Mouse (Mus musculus): ENCODE data around the gene Rgcc.
A peak's percentile ranks its signal among the peaks of the same experiment; 100 is the strongest.

Rgcc gene

DNA sequence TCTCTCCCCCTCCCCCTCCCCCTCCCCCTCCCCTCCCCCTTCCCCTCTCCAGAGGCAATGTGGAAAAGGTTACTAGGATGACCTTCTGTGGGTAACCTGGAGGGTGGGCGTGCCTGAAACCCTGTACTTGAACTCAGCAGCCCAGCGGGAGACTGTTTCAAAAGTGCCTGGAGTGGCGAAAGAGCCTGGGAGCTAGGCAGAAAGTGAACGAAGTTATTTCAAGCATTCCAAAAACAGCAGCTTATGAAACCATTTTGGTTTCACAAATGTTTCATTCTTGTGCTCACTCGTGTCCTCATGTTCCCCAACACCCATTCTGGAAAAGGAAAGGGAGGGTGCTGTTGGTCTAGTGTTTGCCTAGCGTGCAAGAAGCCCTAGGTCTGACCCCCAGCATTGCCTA, 1.6 kb downstream of the Rgcc start:
- no peak for DNase-seq

DNA sequence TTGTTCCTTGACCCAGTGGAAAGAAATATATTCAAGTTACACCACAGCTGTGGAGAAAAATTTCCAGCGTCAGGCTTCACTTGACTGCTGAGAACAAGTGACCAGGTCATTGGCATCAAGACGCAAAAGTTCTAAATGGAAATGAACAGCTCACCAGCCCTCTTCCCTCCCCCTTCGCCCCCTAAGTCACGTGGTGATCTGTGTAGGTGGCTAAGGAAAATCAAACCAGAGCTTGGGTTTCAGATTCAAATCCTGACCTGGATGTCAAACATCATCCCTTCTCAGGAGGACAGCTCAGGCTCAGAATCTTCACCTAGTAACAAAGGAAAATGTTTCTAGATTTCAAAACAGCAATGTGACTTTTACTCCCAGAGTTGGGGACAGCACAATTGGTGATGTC, 2.2 kb downstream of the Rgcc start:
- DNase-seq, result no peak

DNA sequence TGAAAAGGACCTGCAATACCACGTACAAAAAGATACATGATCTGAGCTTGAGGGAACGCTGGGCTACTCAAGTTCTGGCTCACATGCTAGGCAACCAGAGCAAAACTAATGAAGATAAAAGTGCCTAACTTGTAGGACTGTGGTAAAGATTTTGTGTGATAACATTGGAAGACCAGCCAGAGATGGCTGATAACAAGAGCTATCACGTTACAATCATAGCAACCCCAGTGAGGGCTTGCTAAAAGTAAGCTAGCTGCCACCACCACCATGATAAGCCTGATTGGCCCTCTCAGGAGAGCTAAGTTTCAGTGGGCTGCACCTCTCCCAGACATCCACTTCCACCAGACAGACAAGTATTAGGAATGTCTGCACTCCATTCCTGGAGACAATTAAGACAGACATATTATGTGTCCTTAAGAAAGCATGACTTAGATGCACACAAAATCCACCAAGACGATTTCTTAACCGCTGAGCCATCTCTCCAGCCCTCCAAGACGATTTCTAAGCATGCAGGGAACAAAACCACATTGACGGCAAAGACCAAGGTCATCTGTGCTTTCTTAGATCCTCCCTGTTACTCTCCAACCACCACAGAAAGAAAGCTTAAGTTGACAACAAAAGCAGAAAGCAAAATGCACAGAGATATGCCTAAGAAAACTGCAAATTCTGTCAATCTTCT, 3.0 kb downstream of the Rgcc start:
- no peak for DNase-seq

DNA sequence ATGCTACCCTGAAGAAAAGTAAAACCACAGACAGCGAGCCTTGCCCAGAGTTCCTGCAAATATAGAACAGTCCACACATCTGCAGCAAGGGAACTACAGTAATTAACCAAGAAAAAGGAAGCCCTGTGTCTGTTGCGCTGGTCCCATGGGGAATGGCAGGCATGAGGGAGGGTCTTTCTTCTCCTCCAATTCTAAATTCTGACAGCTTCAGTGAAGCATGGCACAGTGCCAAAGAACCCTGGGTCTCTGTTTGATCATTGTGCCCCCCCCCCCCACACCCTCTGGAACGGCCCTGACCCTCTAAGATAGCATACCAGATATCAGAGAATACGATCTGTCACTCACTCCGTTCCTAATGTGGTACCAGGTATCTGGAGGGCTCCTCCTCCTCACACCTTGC, 4.6 kb downstream of the Rgcc start:
- peak; percentile 58 for DNase-seq

DNA sequence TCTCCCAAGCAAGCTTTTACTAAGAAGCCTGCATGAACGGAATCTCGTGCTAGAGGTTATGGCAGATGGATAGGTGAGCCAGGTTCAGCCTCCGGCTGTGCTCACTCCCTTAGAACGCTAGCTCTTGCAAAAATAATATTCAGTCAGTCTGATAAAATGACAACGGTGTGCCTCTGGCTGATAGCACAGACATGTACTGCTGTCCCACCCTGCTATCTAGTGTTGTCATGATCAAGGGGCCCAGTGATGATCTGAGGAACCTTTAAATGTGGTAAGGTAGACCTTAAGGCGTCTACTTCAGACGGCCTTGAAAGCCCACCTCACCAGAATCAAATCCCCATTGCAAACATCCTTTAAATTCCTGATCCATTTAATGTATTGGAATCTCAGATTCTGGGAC, 5.2 kb downstream of the Rgcc start:
- no peak for DNase-seq

DNA sequence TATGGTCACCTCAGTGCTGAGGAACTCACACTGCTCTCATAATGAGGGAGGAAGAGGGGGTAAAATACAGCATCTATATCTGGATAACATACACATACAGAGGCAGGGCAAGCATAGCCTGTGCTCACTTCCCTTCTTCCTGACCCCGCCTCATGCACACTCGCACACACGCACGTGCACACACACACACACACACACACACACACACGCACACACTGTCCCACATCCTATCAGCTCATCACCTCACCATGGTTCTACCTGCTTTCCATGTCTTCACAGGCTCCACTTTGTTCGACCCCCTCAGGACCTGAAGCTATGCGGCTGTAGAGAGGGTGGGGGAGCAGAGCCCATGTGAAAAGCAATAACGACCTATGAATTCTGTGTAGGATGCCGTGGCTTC, 5.9 kb downstream of the Rgcc start:
- no peak for DNase-seq

DNA sequence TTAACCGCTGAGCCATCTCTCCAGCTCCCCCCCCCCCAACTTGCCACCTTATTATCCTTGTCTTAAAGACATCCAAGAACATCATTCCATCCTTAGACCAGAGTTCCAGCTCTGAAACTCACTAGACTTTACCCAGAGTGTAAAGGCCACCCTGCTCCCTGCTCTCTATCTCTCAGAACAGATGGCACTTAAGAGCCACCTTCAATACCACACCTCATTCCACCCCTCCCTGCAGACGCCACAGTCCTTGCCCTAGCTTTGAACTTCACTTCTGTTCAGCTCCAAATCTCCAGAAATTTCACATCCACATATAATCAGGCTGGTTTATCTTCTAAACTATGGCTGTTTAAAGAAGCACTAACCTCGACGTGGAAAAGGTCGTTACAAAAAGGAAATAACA, 6.5 kb downstream of the Rgcc start:
- DNase-seq, result no peak

DNA sequence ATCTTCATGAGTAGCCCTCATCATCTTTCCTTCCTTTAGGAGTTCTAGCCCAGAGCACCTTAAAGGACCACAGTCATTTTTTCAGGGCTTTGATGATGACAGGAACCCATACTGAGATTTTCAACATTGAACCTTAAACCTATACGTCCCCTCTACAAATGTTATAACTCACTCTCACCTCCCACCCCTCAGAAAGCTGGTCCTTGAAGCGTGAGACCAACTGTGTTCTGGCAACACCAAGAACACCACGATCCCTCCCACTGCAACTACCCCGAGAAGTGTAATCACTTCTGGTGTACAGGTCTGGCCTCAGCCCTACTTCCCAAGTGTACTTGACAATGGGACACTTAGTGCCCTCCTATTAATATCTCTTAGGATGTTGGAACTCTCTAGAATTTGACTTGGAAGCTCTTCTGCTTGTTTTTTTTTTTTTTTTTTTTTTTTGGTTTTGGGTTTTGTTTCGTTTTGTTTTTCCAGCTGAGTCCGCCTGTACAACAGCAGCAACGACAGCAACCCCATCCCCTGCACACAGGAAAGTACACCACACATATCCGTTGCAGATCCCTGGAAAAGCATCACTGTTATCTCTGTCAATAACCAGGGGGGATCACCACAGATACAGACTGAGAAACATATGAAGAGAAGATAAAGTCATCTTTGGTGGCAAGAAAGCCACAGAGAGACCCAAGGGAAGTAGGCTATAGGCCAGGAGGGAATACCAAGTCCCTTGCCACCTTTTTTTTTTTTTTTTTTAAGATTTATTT, 7.2 kb downstream of the Rgcc start:
- DNase-seq, result peak; percentile 0

DNA sequence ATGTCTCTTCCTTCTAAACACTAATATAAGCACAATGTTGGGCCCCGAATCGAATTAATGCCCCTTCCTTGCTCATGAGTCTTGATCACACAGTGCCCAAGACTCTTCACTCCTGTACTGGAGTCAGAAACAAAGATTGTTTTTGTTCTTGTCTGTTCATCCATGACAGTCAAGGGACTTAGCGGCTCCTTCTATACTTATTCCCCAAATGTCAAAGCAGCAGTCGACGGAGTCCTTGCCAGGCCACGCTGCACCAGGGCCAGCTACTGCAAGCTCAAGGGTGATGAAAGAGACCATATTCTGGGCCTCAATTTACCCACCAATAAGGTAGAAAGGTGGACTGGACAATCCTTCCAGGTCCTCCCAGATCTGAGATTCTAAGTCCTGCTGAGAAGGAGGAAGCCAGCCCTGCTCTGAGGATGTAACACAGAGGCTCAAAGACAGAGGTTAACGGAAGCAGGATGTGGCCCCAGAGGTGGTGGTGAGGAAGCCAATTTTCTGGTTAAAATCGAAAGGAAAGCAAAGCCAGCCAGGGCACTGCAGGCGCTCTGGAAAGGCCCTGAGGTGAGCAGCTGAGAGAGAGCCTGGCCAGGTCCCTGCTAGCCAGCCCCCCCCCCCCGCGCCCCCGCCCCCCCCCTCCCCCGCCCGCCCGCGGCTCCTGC, 8.2 kb downstream of the Rgcc start:
- peak; percentile 3 for DNase-seq

DNA sequence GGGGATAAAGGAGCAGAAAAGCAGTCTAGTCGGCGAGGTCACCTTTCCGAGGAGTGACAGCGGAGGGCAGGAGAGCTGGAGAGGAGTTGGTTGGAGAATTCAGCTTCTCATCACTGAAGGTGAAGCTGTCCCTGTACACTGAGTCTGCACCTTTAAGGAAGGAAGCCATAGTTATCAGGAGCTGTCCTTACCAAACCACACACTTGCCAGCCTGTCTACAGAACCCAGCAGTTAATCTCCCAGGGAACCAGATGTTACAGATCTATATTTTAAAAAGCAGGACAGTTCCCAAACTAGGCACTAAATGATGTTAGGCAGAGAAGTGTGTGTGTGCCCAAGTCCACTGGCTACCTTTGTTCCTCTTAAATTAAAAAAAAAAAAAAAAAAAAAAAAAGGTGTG, 9.8 kb downstream of the Rgcc start:
- DNase-seq, result no peak

DNA sequence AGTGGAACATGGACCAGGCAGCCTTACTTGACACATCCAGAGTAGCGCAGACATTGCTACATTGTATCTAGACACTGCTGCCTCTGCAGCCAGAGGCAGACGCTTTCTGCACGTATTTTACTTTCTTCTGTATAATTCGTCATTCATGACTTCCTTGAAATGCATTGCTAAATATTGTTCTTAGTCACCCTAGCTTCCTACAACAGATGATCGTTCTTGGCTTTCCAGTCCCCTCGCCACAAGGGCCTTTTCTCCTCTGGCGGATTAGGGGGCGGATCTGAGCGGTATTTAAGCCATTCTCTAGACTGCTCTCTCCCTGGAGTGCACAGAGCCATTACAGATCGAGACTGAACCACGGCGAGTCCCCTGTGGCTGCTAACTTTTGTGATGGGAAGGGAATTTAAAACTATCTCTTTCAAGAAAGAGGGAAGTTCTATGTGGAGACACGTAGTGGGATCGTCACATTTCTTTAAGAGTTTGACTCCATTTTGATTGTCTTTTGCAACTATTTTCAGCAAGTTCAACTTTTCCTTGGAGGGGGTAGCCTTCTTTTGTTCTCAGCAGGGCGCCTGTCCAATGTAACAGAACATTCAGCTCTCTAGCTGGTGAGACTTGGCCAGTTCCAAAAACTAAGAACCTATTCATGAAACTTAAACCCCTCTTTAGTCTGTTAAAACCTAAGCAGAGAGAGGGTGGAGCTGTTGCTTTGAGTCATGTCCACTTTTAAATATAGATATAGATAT, 10.6 kb downstream of the Rgcc start:
- peak; percentile 61 for DNase-seq

DNA sequence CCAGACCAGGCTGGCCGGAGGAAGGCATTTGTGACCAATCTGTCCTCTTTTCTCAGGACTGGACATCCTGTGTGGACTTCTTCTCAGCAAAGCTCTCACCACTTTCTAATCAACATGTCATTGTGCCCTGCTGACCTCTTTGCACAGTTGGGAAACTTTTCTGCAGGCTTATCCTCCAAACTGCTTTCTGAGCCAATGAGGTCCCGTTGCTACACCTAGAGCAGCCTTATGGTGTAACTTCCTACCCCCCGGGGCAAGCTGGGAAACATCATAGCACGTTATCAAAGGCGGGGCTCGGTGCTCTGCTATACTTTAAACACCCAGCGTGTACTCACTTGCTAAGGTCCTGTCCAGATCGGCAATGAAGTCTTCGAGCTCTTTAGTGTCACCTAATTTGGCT, 11.5 kb downstream of the Rgcc start:
- DNase-seq, result no peak

DNA sequence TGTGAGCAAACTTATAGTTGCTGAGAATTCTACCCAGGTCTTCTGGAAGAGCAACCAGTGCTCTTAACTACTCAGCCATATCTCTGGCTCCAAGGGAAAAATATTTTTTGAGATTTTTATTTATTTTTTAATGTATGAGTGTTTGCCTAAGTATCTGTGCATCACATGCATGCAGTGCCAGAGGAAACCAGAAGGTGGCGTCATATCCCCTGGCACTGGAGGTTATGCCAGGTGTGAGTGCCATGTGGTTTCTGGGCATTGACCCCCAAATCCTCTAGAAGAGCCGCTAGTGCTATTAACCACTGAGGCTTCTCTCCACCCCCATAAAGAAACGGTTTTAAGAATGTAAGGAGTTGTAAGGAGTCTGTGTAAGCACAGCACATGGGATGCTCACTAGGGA, 13.2 kb downstream of the Rgcc start:
- no peak for DNase-seq

DNA sequence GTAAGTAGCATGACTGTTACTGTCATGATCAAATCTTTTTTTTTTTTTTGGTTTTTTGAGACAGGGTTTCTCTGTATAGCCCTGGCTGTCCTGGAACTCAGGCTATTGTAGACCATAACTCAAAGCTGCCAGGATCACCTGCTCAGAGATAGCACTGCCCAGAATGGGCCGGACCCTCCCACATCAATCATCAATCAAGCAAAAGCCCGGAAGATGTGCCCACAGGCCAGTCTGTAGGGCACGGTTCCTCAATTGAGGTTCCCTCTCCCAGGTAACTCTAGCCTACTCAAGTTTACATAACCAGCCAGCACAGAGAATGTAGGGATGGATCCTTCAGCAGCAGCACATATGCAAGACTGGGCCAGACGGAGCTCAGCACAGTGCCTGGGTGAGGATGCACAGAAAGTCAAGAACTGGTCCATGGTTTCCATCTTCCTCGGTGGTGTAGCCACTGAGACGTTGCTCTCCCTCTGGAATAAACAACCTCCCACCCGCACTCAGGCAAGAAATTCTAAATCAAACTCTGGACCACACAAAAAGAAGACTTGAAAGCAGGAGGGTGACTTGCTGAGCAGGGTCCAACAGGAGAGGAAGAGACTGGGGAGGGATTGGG, 14.1 kb downstream of the Rgcc start:
- DNase-seq, result no peak

DNA sequence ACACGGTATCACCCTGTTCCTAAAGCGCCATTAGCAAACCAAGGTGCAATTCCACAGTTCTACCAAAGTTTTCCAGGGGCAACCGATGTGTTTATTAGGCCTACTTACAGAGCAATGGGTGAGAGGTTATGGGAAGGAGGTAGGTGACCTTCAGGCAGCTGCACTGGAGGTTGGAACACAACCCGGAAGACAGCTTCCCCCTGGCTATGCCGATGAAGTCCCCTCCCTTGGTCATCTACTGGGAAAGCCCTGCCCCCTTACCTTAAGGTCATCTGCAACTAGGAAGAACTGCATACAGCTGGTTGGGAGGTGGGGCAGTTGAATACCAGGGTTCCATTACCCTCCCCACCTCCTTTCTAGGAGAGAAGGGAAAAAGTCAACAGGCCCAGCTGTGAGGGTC, 15.9 kb downstream of the Rgcc start:
- DNase-seq, result no peak

DNA sequence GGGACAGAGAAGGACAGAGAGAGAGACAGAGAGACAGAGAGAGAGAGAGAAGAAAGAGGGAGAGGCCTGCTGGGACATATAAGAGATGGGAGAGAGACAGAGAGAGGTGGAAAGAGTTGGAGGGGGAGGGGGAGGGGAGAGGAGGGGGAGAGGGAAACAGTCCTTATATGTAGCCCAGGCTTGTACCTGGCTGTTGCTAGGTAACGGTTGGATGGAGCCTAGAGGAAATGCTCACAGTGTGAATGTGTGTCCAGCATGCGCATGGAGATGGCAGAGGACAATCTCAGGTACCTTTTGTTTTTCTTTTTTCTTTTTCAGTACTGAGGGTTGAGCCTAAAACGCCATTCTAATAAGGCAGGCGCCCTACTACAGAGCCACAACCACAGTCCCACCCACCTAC, 16.8 kb downstream of the Rgcc start:
- DNase-seq, result no peak

DNA sequence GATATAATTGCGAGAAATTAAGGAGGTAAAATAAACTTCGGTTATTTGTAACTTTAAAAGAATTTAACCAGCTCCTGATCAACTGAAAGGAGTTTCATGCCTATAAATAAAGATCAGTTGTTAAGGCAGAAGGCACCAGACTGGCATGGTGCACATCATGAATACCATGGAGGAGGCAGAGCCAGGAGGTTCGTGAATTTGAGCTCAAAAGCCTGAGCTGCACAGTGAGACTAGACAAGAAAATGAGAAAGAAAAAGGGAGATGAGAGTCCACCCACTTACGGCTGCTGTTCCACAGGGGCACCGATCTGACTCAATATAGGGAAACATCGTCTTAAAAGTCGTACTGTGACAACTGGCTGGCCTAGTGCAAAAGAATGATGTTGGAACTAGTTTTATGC, 17.5 kb downstream of the Rgcc start:
- no peak for DNase-seq

DNA sequence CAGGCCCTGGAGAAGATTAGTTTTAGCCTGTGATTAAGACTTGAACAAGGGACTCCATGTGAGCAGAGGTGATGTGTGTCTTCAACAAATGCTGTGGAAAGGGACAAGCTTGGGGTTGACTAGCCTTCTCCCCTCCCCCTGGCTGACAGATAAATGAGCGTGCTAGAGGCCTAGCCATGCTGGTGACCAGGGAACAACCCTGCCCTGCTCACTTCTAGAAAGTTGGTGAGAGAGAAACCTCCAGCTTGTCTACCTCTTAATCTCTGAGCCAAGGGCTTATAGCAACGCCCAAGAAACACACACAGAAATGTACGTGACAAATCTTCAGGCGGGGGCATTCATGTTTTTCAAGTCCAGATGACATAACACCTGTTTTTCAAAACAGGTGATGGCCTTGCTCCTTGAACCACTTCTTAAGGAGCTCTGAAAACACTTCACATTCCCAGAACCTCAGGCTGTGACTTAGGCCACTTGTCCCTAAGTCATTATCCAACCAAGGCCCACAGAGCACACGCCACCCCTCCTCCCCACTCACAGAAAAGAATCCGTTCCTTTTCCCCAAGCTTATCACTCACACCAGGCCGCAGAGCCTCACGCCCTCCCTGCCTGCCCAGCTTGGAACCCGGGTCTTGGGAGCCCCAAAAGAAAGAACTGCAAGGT, 19.4 kb downstream of the Rgcc start:
- no peak for DNase-seq

DNA sequence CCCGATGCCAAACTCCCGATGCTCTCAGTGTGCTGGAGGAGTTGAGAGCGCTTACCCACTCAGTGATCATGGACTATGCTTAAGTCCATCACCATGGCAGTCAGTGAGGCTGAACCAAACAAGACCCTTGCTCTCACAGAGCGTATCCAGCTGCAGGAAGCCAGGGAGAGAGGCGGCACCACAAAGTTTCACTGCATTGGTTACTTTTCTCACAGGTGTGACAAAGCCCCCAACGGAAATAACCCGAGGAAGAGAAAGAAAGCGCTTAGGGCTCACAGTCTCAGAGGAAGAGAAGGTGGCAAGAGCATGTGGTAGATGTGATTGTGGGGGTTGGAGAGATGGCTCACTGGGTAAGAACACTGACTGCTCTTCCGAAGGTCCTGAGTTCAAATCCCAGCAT, 21.0 kb downstream of the Rgcc start:
- DNase-seq, result no peak

DNA sequence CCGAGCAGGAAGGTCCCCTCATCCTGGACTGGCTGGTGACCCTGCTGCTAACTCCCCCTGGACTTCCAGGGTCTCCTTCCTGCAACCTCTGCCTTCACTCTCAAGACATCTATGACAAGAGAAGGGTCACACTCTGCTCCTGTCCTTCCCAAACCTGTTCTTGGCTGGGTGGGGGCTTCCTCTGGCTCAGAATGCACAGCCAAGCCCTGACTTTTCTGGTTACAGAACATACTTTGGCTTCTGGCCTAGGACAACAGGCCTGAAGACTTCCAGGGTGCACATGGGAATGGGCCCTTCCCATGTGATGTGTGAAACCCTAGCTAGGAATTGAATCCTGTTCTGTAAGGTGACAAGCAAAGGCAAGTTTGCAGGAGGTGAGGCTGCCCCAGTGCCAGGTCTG, 22.0 kb downstream of the Rgcc start:
- DNase-seq, result no peak

DNA sequence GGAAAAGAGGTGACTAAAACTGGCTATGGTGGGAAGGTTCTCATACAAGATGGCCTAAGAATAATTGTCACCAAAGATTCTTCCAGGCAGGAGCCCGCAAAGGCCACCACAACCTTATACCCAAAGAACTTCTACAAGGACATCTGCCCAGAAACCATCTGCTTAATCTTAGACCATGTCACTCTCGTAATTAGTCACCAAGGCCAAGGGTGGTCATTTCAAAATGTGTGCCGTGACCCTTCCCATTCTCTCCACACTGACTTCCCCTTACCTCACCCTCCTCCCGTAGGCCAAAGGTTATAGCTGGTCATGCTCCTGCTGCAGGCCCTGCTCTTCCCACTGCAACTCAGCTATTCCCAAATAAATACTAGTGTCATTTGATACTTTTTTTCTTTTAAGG, 22.5 kb downstream of the Rgcc start:
- no peak for DNase-seq

DNA sequence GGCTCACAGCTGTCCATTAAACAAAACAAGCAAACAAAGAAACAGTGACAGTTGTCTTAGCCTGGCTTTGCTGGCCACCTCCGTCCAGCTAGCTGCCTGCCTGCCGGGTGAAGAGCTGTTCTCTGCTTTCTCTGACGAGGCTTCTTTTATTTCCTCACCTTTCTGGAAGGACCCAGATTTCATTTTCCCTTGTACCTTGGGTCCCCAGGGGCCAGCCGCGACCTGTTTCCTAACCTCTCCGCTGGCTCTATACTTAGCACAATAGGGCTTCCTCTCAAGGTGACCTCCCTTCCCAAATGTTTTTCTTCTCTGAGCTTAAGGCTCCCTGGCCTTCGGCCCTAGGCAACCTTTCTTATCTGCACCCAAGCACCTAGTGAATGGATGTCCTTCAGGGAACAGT, 23.5 kb downstream of the Rgcc start:
- DNase-seq, result no peak
